Mouse (Mus musculus) cerebellum, adult 11-12 months (tissue): Measurements from ENCODE around the gene Actn4.
"Not testable (repeated sequence)": the region's sequence is repeated elsewhere in the genome, so short reads cannot be mapped to it uniquely, and the experiment has no call there.

Experiments
- DNase-seq: peaks from one replicate; pipeline ENCODE4 v3.0.0; 2022

Gene Actn4

GRCm38 (mm10) chr7:28969672-28970394, 7.7 kb upstream of the Actn4 start:
- DNase-seq = no peak

GRCm38 (mm10) chr7:28969271-28969670, 7.1 kb upstream of the Actn4 start:
- DNase-seq = no peak

- DNase-seq = not testable (repeated sequence)
Observed at GRCm38 (mm10) chr7:28968120-28968519, 6.0 kb upstream of the Actn4 start.

GRCm38 (mm10) chr7:28966751-28967505, 4.8 kb upstream of the Actn4 start:
- no peak for DNase-seq

- DNase-seq = no peak
Observed at GRCm38 (mm10) chr7:28966181-28966580, 4.0 kb upstream of the Actn4 start.

- DNase-seq = no peak
Observed at GRCm38 (mm10) chr7:28965346-28965840, 3.3 kb upstream of the Actn4 start.

GRCm38 (mm10) chr7:28963399-28963923, 1.3 kb upstream of the Actn4 start:
- DNase-seq = no peak

GRCm38 (mm10) chr7:28961584-28961926, 585 bp downstream of the Actn4 start:
- DNase-seq = no peak

- DNase-seq = no peak
Observed at GRCm38 (mm10) chr7:28960354-28961046, 1.6 kb downstream of the Actn4 start.

- no peak for DNase-seq
Observed at GRCm38 (mm10) chr7:28959505-28960045, 2.6 kb downstream of the Actn4 start.

GRCm38 (mm10) chr7:28958770-28959169, 3.4 kb downstream of the Actn4 start:
- no peak for DNase-seq

GRCm38 (mm10) chr7:28957997-28958725, 4.0 kb downstream of the Actn4 start:
- DNase-seq = no peak

- no peak for DNase-seq
Observed at GRCm38 (mm10) chr7:28957286-28957685, 4.9 kb downstream of the Actn4 start.

- DNase-seq = no peak
Observed at GRCm38 (mm10) chr7:28956270-28956669, 5.9 kb downstream of the Actn4 start.

GRCm38 (mm10) chr7:28955295-28955897, 6.7 kb downstream of the Actn4 start:
- no peak for DNase-seq

- DNase-seq = no peak
Observed at GRCm38 (mm10) chr7:28954773-28955172, 7.4 kb downstream of the Actn4 start.

GRCm38 (mm10) chr7:28953476-28954376, 8.4 kb downstream of the Actn4 start:
- no peak for DNase-seq

GRCm38 (mm10) chr7:28952786-28953185, 9.4 kb downstream of the Actn4 start:
- no peak for DNase-seq

GRCm38 (mm10) chr7:28951764-28952163, 10.4 kb downstream of the Actn4 start:
- DNase-seq = no peak

- no peak for DNase-seq
Observed at GRCm38 (mm10) chr7:28950346-28951037, 11.6 kb downstream of the Actn4 start.
